Mouse (Mus musculus): ENCODE measurements around the gene Kcnh1. TPM values are rescaled to one million over a fixed set of nuclear protein-coding genes. Genes with fewer than 3 reads are reported as not detected.

Kcnh1 gene
- total and polyA plus RNA-seq, 3 experiments: not detected

DNA sequence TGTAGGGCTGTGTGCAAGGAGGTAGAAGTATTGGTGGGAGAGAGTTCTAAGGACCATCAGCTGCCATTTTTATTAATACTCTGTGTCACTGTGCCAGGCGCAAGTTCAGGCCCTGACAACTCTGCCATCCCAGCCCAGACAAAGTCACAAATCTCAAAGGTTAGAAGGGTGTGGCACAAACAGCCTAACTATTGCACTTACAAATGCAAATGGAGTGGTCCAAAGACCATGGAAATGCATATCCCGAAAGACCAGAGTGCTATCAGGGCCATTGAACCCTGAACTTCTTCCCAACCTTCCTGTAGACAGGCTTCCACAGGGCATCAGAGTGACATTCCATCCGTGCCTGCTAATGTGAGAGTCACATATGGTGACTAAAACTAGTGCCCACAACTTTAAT is 324.8 kb downstream of the Kcnh1 start:
- in situ Hi-C loops (cut with MboI; ENCODE audit: low pct_ligation_motif_present, low pct_unique_long_range_greater_than_20kb, low sequenced_read_pairs): no loop called here
- TF ChIP-seq UBTF (IDR thresholded peaks at IDR 0.05; ENCODE audit: low read depth, low read length) (no peak), MAZ (IDR thresholded peaks at IDR 0.05; ENCODE audit: low read depth, low read length) (no peak), TCF12 (IDR thresholded peaks at IDR 0.05; ENCODE audit: low read depth, low read length) (no peak), BHLHE40 (IDR thresholded peaks at IDR 0.05; ENCODE audit: low read depth, low read length) (no peak), PAX5 (IDR thresholded peaks at IDR 0.05; ENCODE audit: low read length) (no peak), IRF4 (IDR thresholded peaks at IDR 0.05; ENCODE audit: low read depth, low read length) (no peak), SMC3 (IDR thresholded peaks at IDR 0.05; ENCODE audit: low read depth, low read length) (no peak), CHD2 (IDR thresholded peaks at IDR 0.05; ENCODE audit: low read length) (no peak), POLR2A (IDR thresholded peaks at IDR 0.05; ENCODE audit: low read depth, low read length) (no peak), RCOR1 (conservative IDR thresholded peaks at IDR 0.05; ENCODE audit: low read depth, low read length) (no peak), CTCF (conservative IDR thresholded peaks at IDR 0.05 in 1 of 2, IDR thresholded peaks at IDR 0.05 in 1 of 2; ENCODE audit: low read depth in 2 of 2, low read length in 2 of 2) (no peak), JUND (conservative IDR thresholded peaks at IDR 0.05; ENCODE audit: low read depth, low read length) (no peak), ZC3H11A (IDR thresholded peaks at IDR 0.05; ENCODE audit: low read depth, low read length) (no peak), USF2 (conservative IDR thresholded peaks at IDR 0.05; ENCODE audit: low read depth, low read length) (no peak), ELF1 (IDR thresholded peaks at IDR 0.05; ENCODE audit: low read depth, low read length) (no peak)
- H3K9me3 ChIP-seq (replicated peaks; ENCODE audit: low read length): no peaks in the 10 kb centered on the region
- H3K4me1 ChIP-seq (ENCODE audit: control insufficient read depth in 1 of 2, insufficient read depth in 2 of 2): peaks cover 2 to 8% of the 10 kb centered on the region in 2 experiments
- H3K27ac ChIP-seq (ENCODE audit: insufficient read depth, low read depth): no peak overlapping the region
- no peak overlapping the region for H3K4me3 ChIP-seq (replicated peaks in 1 of 3; ENCODE audit: low read depth in 2 of 3, low read length in 2 of 3, poor library complexity in 1 of 3)
- no peaks in the 10 kb centered on the region for H3K36me3 ChIP-seq (replicated peaks in 1 of 2; ENCODE audit: control insufficient read depth in 1 of 2, insufficient read depth in 1 of 2, low read length in 1 of 2)
- H3K79me2 ChIP-seq (replicated peaks; ENCODE audit: control insufficient read depth, extremely low read depth, insufficient read depth, poor library complexity, severe bottlenecking): no peaks in the 10 kb centered on the region
- no peak for DNase-seq (ENCODE audit: extremely low read depth)
- H3K4me2 ChIP-seq (ENCODE audit: insufficient read depth, low read depth, poor library complexity, severe bottlenecking): no peak overlapping the region
- H3K27me3 ChIP-seq (replicated peaks): peaks cover 12% of the 10 kb centered on the region
- H3K9ac ChIP-seq (ENCODE audit: insufficient read depth, low read depth): no peak overlapping the region
- dilution Hi-C loops (cut with MboI; ENCODE audit: extremely low pct_ligation_motif_present, extremely low pct_unique_long_range_greater_than_20kb, low sequenced_read_pairs): no loop called here

DNA sequence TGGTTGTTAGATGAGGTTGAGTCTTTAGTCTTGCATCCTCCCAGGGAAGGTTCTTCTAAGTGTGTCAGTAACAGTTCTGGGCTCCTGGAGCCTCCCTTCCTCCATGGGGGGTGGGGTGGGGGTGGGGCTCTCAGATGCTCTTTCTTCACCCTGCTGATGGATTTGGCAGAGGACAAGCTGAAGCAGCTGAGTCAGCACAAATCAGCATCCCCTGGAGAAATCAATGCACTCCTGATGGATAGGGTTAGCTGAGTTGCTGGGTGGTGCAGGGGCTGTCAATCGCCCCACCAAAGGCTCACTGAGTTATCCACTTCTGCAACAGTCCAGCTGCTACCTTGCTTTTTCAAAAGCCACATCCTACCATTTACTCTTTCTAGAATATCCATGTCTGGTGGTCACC is 329.1 kb downstream of the Kcnh1 start:
- Histone ChIP-seq H3K4me3 (replicated peaks in 1 of 3; ENCODE audit: low read depth in 2 of 3, low read length in 2 of 3, poor library complexity in 1 of 3) (no peak overlapping the region), H3K4me2 (ENCODE audit: insufficient read depth, low read depth, poor library complexity, severe bottlenecking) (no peak overlapping the region), H3K36me3 (replicated peaks in 1 of 2; ENCODE audit: control insufficient read depth in 1 of 2, insufficient read depth in 1 of 2, low read length in 1 of 2) (no peaks in the 10 kb centered on the region), H3K4me1 (ENCODE audit: control insufficient read depth in 1 of 2, insufficient read depth in 2 of 2) (peaks cover 0 to 8% of the 10 kb centered on the region in 2 experiments; a peak in 2 of 4 replicates), H3K9me3 (replicated peaks; ENCODE audit: low read length) (no peaks in the 10 kb centered on the region), H3K9ac (ENCODE audit: insufficient read depth, low read depth) (no peak overlapping the region), H3K27me3 (replicated peaks) (peaks cover 25% of the 10 kb centered on the region), H3K27ac (ENCODE audit: insufficient read depth, low read depth) (no peak overlapping the region), H3K79me2 (replicated peaks; ENCODE audit: control insufficient read depth, extremely low read depth, insufficient read depth, poor library complexity, severe bottlenecking) (no peaks in the 10 kb centered on the region)
- TF ChIP-seq MAFK (IDR thresholded peaks at IDR 0.05; ENCODE audit: insufficient replicate concordance, low read length) (0 out of 2 replicates have a peak, but pooled peaks have one; percentile 46), ZNF384 (IDR thresholded peaks at IDR 0.05; ENCODE audit: low read depth, low read length) (no peak)
- no peak for DNase-seq (ENCODE audit: extremely low read depth)
- dilution Hi-C loops (cut with MboI; ENCODE audit: extremely low pct_ligation_motif_present, extremely low pct_unique_long_range_greater_than_20kb, low sequenced_read_pairs): no loop called here
- in situ Hi-C loops (cut with MboI; ENCODE audit: low pct_ligation_motif_present, low pct_unique_long_range_greater_than_20kb, low sequenced_read_pairs): no loop called here

All from CH12.LX (cell line).